Mouse (Mus musculus) kidney, adult 11 months (tissue): ENCODE results near the gene 5430419D17Rik.

Experiments
- DNase-seq: peaks from one replicate; pipeline ENCODE4 v3.0.0; 2022

Gene 5430419D17Rik

DNA sequence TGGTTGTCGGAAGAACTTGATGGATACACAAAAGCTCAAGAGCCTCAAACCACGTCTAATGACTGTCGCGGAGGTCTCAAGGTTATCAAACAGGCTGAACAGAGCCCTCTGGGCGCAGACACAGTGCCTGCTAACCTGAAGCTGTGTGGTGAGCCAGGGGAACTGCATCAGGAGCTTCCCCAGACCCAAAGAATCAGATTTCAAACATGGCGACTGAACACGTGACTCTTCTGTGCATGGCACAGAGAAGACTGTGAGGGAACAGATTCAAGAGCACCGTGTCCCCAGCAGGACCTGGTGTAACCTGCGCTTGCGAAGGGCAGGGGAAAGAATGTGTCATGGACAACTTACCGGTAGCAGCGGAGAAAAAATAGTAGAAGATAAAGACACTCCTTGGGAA, 143.4 kb downstream of the 5430419D17Rik start:
- no peak for DNase-seq

DNA sequence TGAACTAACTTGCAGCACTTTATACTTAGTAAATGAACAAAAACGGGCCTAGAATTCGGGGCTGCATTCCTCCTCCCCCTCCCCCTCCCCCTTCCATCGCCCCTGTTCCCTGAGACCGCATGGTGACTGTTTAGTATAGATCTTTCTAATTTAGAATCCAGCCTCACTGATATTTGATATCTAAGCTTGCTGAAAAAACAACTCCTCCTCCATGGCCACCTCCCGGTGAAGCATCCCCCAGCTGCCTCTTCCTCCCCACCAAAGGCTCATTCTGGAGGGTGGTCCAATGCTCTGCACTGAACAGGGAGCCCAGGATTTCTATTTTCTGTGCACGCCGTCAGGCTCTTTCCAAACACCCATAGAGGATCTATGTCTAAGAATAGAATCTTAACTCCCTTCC, 144.1 kb downstream of the 5430419D17Rik start:
- DNase-seq = no peak

DNA sequence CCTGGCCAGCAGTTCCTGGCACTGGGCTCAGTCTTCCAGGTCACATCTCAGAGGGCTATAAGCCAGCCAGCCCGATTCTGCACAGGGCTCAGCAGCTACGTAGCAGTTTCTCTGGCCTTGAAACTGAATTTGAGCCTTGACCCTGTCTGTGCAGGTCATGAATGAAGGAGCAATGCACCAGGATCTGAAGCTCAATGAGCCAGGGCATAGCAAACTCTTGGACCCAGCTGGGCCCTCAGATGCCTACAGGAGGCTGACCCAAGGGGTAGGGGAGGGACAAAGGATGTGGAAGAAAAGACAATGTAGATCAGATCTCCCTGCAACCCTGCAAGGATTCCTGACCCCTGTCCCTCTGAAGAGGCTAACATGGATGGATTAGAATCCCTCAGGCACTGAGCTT, 148.0 kb downstream of the 5430419D17Rik start, which contains the start of gene Cuzd1:
TSS of gene Cuzd1 (minus strand) at position 101 of the 400 bp plus-strand sequence.
- DNase-seq = no peak

DNA sequence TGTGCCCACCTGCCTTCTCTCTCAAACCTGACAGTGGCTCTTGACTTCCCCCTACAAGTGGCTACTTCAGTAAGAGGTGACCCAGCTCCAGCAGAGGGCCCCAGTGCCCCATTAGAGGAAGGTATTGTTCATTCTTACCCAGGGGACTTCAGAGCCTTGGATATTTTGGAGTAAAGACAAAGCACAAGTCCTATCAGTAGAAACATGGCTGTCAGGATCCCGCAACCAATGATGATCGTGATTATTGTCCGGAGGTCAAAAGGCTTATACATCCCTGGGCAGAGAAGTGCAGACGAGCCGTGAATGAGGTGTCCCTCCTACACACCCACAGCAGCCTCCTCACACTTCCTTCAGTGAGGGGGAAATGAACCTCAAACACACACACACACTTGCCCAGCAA, 152.9 kb downstream of the 5430419D17Rik start:
- no peak for DNase-seq

DNA sequence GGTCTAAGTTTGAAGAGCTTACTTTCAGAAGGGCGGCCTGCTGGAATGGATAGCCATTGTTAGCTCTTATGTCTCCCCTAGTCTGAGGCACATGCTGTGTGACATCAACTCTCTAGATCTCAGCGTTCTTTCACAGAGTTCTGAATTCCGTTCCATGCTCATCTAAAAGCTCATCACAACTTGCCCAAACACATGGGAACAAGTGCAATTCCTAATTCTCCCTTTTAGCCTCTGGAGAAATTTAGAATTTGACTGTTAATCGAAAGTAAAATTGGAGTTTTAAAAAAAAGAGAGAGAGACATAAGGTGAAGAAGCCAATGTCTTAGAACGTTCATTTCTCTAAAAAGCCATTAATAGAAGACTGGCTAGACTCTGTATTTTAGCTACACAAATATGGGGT, 155.2 kb downstream of the 5430419D17Rik start, which contains the start of gene Fam24b:
TSS of gene Fam24b (minus strand) at position 101 of the 400 bp plus-strand sequence.
- DNase-seq = no peak

DNA sequence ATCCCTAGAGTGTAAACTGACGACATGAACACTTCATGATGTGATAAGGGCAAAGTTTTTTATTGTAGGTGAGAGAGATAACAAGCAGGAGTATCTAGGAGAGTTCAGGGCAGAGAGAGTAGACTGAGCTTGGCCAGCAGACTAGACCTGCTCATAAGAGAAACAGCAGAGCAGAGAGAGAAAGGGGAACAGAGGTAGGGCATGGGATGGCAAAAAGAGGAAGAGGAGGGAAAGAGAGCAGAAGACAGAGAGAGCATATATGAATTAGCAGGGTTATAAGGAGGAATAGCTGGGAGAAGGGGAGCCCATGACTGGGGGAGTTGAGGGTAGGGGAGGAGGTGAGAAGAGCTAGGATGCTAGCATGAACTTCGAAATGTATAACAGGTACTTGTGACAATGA, 157.5 kb downstream of the 5430419D17Rik start:
- no peak for DNase-seq

DNA sequence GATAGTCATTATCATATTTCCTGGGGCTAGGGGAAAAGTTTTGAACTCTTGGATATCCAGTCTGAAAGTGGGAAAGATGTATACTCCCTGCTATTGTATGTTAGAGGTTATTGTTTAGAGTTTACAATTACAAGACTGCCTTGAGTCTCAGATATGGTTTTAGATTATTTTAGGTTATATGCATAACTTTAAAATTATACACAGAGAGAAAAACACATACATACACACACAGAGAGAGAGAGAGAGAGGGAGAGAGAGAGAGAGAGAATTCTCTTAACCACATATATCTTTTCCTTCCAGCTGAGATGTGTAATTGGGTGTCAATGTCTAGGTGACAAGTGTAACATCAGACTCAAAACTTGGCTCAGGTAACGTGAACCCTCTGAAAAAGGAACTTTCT, 159.4 kb downstream of the 5430419D17Rik start, which contains the start of gene Fam24a:
TSS of gene Fam24a (plus strand) at position 301 of the 400 bp plus-strand sequence.
- no peak for DNase-seq

DNA sequence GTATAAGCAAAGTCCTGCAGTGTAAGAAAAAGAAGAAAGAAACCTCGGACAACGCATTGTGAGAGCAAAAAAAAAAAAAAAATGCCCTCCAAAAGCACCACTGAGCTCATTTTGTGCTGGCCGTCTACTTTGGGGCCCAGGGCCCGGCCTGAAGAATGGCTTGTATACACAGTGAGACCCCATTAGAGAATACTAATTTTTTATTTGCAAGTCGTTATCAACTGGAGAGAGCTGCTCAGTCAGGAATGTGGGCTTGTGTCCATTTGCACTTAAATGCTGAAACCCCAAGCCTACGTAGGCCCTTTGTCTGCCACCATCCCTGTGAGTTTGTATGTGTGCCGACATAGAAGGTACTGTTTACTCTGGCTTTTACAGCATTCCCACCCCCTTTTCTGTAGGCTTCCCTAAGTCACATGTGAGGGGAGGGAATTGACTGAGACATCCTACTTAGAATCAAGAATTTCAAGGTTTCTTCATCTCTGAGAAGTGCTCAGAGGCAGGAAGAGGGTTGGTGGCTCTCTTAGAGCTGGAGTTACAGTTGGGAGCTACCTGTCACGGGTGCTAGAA, 163.4 kb downstream of the 5430419D17Rik start:
- DNase-seq = no peak

DNA sequence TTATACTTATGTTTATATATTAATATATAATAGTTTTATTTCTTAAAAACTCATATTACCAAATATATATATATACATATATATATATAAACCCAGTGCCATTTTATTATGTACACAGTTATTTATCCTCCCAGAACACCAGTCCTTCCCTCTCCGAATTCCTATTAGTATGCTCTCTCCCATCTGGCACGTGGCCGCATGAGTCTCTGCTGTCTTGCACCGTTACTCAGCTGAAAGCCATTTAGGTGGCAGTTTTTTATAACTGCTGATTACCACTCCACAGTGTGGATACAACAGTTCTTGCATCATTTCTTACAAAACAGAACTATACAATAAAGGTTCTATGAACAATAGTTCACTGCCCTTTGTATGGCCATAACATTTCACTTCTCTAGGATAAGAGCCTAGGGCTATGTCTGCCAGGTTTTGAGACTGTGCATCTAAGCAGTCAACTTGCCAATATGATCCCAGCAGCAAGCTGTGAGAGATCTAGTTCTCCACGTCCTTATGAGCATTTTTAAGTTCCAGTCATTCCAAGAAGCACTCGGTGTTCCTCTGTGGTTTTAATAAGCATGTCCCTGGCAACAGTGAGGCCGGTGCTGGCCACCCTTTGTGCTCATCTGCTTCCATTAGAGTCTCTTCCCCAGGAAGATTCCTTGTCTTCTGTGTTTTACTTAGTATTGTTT, 171.8 kb downstream of the 5430419D17Rik start:
- DNase-seq = no peak
